Mouse (Mus musculus) embryo, embryonic 10.5 days (tissue): ENCODE measurements around the gene S100a3.
A peak's percentile ranks its signal among the peaks of the same experiment; 100 is the strongest.

Experiments used
- DNase-seq: peaks from one replicate; pipeline ENCODE4 v3.0.0-alpha.2; 2015; ENCODE audit warnings: low spot score

S100a3 gene

DNA sequence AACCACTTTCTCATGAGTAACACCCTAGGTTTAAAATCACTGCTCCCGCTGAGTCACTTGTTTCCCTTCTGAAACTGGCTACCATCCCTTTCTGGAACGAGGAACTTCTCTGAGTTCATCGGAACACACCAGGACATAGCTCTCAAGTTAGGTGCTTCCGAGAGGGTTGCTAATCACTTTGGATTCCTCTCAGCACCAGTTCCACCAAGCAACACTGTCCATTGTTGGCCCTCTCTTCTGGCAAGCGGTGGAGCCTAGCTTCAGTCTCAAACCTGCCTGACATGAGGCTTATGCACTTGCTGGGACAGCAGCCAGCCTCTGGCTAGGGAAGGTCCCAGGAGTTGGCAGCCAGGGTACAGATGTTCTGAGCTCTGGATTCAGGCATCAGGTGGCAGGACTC is 14.3 kb downstream of the S100a3 start:
- no peak for DNase-seq

DNA sequence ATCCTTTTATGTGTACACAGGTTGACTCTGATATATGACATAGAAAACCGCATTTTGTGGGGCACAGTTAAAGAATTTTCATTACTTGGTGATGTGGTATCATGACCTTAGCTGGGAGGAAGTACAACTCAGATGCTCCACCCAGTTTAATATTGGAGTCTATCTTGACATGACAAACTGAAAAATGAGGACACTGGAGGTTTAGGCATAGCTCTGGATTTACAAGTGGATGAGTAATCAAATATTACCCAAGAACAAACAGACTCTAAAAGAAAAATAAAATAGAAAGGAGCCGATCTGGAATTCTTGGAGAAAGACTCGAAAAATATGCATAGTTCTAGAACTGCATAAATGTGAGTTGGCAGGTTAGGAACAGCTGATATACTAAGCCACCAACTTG is 14.9 kb downstream of the S100a3 start:
- no peak for DNase-seq

DNA sequence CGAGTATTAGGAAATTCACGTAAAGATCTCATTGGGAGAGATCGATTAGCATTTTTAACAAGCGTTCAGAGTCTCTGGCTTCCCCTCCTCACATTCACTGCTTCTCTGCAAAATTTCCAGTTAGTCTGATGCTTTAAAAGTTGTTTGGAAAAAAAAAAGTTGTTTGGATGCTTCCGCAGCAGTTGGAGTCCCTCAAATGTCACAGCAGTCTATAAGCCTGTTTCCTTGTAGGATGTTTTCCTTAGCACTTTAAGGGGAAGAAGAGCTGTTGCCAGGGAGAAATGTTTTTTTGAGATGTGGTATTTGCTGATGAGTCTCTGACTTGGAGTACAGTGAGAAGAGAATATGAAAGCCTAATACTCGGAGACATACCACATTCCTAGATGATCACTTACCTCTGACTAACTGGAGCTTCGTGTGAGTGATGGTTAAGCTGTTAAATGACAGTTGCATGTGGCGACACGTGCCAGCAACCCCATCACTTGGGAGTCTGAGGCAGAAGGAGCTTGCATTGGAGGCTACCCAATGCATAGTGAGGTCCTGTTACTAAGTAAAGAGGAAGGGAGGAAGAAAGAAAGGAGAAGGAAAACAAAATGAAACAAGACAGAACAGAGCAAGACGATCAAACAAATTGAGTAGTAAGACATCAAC is 16.1 kb downstream of the S100a3 start:
- DNase-seq: no peak

DNA sequence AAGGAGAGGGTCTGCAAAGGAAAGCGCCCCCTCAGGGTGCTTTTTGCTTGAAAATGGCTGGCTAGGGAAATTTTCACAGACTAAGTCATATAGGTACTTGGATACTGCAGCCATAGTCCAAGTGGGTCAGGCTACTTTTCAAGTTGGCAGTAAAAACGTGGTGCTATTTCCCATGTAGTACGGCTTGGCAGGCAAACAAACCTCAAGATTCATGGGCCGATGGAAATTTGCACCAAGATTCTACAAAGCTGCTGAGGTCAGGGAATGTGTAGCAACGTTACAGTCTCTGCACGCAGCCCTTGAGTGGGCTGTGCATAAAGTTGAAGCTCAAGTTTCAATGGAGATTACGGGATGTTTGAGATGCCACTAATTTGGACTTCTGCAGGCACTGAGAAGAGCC is 19.1 kb downstream of the S100a3 start:
- DNase-seq: no peak

DNA sequence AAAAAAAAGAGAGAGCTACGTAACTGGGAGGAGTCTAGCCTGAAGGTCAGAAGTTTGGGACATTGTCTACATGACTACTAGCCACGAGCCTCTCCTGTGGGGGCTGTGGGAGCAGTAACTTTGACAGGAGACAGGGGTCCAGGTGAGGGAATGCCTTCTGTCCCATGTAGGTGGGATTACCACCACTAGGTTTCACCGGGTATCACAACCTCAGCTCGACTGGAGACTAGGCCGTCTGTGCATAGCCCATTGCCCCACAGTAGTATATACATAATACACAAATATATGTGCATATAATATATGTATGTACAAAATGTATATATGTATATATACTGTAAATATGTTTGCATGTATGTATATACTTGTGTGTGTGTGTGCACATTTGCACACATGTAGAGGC is 20.8 kb downstream of the S100a3 start:
- DNase-seq: no peak

DNA sequence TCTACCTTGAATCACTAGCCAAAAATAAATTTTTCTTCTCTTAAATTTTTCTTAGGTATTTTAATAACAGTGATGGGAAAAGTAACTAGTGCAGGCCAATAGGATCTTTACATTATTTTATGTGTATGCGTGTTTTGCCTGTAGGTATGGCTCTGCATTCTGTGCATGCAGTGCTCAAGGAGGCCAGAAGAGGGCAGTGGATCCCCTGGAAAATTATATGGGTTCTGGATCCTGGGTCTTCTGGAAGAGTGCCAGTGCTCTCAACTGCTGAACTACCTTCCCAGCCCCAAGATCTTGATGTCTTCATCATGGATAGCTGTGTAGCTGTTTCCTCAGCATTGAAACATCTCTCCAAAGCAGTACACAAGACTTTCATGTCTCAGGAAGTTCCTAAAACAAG is 21.8 kb downstream of the S100a3 start:
- DNase-seq: peak; percentile 50

DNA sequence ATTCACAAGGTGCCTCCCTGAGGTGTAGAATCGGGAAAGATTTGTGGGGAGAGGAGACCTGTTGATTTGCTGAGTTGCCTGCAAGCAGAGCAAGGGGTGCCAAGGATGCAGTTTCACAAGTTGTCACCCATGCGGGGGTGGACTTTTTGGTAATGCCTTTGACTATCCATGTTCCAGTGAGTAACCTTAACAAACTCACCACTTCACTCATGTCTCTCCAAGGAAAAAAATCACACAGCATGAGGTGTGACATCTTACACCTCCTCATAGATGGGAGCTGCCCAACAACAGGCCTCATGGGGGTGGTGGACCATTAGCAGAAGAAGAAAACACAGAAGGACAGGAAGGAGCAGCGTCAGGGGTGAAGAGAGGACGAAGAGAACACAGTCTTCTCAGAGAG is 22.2 kb downstream of the S100a3 start:
- DNase-seq: no peak

DNA sequence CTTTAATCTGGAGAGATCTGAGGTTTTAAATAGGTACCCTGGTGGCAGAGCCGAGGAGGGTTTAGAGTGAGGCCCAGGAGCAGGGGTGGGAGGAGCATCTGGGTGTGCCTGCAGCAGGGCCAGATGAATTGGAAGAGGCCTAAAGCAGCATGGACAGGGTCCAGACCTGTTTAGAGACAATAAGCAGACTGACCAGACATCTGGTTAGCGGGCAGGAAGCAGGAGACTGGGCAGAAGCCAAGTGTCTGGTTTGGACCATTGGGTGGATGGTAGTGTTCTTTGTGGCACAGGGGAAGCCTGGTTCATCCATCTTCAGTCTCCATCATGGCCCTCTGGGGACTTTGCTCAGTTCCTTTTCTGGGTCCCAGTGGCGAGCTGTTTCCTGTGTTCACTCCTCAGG is 23.5 kb downstream of the S100a3 start:
- DNase-seq: no peak

DNA sequence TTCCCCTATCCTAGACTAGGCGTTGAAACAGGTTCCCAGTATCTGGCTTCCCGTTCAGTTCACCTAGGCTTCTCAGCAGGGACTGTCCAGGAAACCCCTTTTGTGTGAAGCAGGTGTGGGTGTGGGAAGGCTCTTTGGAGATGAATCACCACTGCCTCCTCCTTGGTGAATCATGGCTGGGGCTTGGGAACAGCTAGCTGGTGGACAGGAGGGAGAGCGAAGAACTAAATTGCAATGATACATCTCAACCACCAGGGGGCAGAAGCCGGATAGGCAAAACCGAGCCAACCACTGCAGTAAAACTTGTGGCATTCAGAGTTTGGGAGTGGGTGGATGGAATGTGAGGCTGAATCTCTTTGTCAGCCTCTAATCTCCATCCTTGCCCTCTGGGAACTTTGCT is 25.2 kb downstream of the S100a3 start:
- DNase-seq: peak; percentile 87

DNA sequence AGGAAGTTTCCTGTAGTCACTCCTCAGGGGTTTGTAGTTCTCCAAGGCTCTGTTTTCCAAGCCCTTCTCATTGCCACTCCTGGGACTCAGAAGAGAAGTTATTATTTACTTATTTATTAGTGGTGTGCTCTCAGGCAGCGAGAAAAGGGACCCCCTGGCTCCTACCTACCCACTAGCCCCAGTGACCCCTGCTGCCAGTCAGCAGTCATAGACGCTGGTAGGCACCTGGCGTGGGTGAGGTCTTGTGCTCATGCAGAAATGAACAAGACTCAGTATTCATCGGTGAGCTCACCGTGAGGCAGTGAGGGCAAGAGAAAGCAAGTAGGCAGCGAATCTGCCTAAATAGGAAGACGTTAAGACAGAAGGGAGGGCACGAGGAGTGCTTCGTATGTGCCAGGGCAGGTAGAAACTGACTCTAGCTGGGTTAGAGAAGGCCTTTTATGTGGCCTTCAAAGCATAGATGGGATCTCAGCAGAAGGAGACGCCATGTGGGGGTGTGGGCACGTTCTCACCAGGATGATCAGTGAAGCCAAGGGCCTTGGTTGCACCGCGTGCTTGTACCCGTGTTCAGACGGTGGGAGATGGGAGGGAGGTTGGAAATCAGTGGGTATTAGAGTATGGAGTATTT is 25.8 kb downstream of the S100a3 start:
- DNase-seq: no peak

DNA sequence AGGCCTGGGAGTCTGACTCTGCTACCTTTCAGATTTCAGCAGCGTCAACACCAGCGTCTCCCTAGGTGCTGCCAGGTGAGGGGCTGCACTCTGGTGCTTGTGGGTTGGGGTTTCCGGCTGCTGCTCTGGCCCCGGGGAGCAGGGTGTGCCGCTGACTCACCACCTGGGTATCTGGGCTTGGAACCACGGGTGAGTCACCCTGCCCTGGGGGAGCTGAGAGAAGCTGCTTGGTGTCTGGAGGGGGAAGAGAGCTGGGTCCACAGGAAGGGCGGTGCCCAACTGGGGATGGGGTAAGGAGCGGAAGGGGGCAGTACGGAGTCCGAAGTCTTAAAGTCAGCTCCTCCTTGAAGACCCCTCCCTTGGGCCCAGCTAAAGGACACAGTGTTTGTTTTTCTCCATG is 26.5 kb downstream of the S100a3 start:
- no peak for DNase-seq

DNA sequence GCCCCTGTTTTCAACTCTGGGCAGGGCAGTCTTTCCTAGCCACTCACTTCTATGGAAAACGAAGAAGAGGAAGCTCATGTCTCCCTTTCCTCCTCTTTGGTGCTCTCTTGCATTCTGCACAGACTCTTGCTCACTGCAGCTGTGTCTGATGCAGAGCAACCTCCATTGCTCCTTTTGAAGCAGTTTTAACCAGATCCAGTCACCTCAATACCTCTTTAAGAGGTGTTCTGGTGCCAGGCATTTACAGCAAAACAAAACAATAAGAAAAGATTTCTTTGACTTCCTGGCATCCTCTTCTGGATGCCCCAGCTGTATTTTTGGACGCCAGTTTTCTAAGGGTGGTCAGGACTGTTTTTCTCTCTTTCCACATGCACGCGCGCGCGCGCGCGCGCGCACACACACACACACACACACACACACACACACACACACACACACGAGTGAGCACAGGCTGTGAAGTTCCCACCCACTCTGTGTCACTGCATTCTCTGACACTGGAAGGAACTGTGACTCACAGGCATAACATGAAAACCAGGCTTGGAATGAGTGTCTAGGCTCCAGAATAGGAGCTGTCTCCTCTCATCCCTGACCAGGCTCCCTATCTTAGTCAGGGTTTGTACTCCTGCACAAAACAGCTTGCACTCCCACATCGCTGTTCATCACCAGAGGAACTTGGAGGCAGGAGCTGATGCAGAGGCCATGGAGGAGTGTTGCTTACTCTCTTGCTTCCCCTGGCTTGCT is 27.2 kb downstream of the S100a3 start:
- DNase-seq: no peak

DNA sequence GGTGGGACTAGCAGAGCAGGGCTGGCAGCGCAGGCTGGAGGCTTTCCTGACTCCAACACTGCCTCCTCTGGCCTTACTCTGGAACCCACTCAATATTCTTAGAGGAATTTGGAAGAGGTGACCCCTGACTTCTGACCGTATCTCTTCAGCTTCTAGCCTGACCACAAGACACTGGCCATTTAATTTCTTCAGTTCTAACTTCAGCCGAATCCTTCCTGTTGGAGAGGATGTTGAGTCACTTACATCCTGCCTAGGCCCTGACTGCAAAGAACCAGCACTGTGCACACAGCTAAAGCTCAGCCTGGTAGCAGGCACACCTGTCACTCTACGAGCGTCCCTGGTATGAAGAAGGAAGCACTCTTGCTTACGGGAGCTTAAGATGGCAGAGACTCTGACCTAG is 29.0 kb downstream of the S100a3 start:
- DNase-seq: no peak

DNA sequence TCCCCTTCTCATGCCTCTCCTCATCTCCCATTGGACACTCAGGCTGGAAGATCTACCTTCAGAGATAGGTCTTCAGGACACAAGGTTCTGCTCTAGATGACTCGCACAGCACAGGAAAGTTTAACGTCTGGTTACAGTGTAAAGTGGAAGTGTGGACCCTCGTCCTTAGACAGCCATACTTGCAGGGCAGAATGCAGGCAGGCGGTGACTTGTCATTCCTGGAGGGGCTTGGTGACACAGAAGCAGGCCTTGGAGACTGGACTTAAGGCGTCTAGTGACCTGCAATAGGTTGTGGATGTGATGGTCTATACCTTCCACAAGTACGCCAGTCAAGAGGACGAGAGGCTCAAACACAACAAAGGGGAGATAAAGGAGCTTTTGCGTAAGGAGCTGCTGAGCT is 29.6 kb downstream of the S100a3 start, which contains the start of gene S100a2:
Gene S100a2, plus strand, starts transcription at position 301 of the 400 bp plus-strand sequence.
- DNase-seq: no peak

DNA sequence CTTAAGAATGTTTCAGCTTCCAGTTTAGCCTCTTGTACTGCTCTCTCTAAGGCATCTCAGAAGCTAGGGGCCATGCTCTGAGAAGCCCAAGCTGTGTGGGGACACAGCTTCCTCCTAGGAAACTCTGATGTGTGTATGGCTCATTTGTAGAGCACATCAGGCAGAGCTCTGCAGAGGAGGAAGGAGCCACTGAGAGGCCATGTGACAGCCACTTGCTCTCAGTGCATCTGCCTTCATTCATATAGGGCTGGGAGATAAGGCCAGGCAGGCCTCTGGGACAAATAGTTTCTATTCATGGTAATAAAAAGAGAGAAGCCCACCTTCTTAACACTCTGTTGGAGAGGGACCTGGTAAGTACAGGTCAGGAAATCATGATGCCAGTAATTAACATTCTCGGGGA is 34.1 kb downstream of the S100a3 start:
- no peak for DNase-seq

DNA sequence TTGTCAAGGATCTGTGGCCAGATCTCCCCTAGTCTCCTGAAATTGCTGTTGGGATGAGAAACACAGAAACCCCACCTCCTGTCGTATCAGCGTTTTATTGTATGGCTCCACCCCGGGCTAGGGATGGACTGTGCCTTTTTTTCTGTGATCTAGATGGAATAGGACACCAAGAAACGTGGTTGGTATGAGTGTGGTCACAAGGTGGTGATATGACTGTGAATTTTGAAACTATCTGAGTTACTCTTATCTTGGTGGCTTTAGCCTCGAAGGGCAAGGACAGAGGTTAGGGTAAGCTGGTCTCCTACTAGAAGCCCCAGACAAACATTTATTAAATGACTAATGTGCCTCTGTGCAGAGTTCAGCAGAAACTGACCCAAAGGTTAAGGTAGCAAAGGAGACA is 35.2 kb downstream of the S100a3 start:
- no peak for DNase-seq

DNA sequence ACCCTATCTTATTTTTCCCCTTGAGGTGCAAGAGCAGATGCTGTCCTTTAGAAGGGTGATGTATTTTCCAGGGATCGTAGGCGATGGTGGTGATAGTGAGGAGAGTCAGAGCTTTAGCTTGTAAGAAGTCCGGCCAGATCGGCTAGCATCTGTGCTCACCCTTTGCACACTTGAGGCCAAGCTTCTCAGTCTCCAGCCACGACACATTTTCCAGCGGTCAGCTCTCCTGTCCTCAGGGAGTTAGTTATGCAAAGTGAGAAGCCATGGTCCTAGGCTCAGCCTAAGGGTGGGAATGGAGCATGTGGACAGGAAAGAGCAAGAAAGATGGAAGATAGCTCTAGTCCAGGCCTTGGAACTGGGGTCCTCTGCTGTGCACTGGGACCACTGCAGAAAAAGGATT is 36.4 kb downstream of the S100a3 start:
- no peak for DNase-seq

DNA sequence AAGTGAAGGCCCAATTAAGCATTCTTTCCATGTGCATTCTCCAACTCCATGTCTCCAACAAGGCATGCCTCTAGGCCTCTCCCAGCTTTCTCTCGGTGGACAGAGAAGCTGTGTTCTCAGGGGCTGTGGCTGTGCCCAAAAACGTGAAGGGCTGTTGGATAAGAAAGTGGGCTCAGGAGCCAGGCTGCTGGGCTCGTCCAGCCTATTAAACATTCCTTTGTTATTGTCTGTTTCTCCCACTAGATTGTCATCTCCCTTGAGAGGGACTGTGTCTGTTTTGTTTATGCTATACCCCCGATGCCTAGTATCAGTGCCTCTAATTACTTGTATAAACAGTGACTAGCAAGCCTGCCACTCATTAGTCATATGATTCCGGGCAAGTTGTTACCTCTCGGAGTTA is 37.4 kb downstream of the S100a3 start:
- no peak for DNase-seq

DNA sequence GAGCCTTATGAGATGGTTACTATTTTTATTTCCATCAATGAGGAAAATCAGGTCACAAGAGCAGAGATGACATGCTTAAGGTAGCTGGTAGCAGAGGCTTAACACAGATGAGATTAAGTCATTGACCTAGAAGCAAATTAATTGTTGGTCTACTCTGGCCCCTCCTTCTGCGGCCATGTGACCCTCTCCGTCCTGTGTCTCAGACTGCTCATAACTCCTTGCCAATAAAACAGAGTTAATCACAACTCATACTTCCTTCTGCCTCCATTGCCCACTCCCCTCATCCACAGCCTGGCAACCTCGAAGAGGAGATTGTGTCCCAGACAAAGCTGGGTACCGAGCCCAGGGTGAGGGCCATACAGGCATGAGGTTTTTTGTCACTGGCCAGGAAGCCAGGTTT is 37.8 kb downstream of the S100a3 start:
- DNase-seq: no peak

DNA sequence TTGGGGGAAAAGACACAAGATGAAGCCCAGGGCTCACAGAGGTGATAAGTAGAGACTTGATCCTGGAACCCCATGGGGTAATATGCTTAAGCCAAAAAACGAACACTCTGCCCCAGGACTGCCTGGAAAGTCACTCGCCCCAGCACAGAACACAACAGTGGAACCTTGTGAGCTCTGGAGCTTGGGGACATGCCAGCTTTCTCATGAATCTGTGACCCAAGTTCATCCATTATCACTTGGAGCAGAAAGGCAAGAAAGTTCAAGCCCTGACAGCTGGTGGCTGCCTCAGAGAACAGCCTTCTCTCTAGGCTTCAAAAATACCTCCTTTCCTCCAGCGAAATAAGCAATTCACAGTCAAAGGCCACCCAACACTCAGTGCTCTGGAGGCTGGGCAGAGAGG is 39.0 kb downstream of the S100a3 start:
- DNase-seq: no peak

DNA sequence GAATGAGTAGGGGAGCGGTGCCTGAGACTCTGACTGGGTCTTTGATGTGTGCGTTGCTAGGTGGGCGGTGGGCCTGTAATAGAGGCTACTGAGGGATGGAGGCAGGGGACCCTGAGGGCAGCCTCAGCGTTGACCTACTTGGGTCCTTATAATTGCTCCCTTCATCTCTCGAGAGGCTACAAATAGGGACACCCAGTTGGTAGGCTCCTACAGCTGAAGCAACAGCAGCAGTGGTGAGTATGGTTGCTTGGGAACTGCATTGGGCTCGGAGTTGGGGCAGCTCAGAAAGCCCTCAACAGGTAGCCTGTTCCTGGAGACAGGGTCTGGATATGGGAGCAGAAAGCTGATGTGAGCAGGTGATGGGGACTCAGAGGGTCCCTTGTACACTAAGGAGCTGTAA is 39.7 kb downstream of the S100a3 start:
- DNase-seq: no peak

DNA sequence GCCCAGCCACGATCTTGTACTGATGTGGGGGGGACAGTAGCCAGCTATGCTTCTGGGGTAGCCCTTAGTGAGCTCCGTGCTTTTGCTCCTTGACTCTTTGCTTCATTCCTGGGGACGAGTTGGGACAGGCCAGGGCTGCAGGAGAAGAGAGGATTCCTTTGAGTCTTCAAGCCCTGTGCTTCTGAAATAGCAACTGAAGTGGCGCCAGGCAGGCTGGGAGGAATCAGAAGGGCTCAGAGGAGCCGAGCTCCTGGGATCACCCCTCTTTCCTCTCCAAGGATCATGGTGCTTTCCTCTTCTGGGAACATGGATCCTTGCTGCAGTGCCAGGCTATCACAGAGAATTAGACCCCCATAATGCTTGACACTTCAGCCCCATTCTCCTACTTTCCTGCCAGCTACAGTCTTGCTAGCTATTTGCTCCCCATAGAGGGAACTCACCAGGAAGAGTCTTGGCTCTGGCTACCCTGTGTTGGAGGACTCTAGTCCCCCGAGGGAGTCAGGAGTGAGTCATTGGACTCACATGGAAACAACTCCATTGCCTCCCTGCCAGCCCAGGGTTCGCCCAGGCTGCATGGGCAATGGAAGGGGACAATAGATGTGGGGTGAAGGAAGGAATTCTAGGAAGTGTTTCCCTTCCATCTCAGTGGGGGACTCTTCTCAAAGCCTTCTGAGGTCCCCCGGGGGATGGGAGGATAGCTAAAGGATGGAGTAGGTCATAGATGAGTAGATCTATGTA is 40.2 kb downstream of the S100a3 start:
- no peak for DNase-seq
